Mouse (Mus musculus): Measurements from ENCODE around the gene Bckdha. TPM values are rescaled to one million over a fixed set of nuclear protein-coding genes. Genes with fewer than 3 reads are reported as not detected.

The Bckdha gene
- polyA plus RNA-seq, 1 experiment from 2014 or later: 39.6 TPM

DNA sequence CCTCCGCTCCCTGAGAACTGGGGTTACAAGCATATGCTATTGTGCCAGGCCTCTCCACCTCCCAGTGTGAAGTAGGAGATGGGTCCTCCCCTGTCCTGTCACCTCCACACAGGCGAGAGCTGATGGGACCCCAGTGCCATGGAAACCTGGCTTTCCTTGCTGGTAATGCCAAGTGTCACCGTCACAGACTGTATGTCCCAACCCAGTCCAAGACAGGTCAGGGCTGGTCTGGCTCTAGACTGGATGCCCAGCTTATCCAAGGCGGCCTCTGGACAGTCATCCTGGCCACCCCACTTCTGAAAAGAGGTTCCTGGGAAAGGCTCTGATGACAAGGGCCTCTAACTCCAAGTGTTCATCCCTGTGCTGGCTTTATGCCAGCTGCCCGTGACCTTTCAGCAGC, 21.7 kb downstream of the Bckdha start:
- Histone ChIP-seq H3K9me3 (replicated peaks) (no peaks in the 10 kb centered on the region), H3K4me3 (replicated peaks) (no peak overlapping the region), H3K4me2 (no peak overlapping the region), H3K27ac (replicated peaks) (no peak overlapping the region), H3K27me3 (replicated peaks) (no peaks in the 10 kb centered on the region), H3K4me1 (no peaks in the 10 kb centered on the region), H3K9ac (replicated peaks) (no peak overlapping the region), H3K36me3 (peaks cover 60% of the 10 kb centered on the region)
- ATAC-seq (ENCODE audit: low FRiP score): no peak
- 93% methylated on average over 5 of the region's 5 CpGs for WGBS

DNA sequence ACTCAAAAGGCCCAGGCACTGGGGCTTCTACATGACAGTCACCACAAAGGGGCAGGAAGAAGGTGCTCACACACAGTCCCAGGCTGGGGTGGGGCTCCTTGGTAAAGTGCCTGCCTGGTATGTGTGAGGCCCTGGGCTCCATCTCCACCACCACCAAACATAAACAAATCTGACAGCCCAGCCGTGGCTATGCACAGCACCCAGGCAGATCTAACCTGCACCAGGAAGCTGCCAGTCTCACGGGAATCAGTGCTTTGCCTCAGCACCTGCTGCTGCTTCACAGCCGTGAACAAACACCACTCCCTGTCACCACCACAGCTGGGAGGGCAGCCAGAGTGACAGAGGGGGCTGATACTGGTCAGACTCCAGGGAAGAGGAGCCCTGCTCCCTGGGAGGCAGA, 22.4 kb downstream of the Bckdha start:
- Histone ChIP-seq H3K4me1 (no peaks in the 10 kb centered on the region), H3K4me3 (replicated peaks) (no peak overlapping the region), H3K27ac (replicated peaks) (no peak overlapping the region), H3K9ac (replicated peaks) (no peak overlapping the region), H3K36me3 (peaks cover 68% of the 10 kb centered on the region), H3K27me3 (replicated peaks) (no peaks in the 10 kb centered on the region), H3K4me2 (no peak overlapping the region), H3K9me3 (replicated peaks) (no peaks in the 10 kb centered on the region)
- WGBS: 77% methylated on average over 3 of the region's 3 CpGs
- no peak for ATAC-seq (ENCODE audit: low FRiP score)

DNA sequence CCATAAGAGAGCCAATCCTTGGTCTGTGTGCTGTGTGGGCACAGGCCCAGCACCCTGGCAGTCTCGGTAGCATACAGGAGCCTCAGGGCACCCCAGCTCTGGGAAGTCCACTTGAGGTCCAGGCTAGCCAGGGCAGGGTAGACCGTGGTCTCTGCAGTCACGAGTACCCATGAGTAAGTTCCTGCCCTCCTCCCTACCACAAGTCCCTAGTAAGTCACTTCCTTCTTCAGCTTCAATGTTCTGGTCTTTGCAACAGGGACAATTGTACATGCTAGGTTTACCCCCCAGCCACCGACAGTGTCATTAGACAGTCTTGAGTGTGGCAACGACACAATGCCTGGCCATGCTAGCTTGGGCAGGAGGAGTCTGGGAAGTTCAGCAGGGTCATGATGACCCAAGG, 26.1 kb downstream of the Bckdha start:
- WGBS: 92% methylated on average over 5 of the region's 5 CpGs
- no peak for ATAC-seq (ENCODE audit: low FRiP score)
- peaks cover 3% of the 10 kb centered on the region for H3K4me1 ChIP-seq
- no peaks in the 10 kb centered on the region for H3K9me3 ChIP-seq (replicated peaks)
- no peak overlapping the region for H3K9ac ChIP-seq (replicated peaks)
- no peak overlapping the region for H3K27ac ChIP-seq (replicated peaks)
- peaks cover 20% of the 10 kb centered on the region for H3K27me3 ChIP-seq (replicated peaks)
- H3K4me3 ChIP-seq (replicated peaks): no peak overlapping the region
- H3K4me2 ChIP-seq: no peak overlapping the region
- peaks cover 58% of the 10 kb centered on the region for H3K36me3 ChIP-seq

DNA sequence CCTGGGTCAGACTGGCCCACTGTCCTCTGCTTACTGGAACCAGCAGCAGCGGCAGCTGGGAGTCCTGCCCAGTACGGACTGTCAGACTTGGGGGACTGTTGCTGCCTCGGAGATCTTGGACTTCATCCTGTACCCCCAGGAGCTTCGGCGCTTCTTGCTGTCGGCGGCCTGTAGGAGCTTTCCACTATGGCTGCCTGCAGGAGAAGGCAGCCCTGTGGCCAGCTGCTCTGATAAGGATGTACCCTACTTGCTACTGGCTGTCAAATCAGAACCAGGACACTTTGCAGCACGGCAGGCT, 30.5 kb downstream of the Bckdha start:
- Histone ChIP-seq H3K4me2 (no peak overlapping the region), H3K36me3 (peaks cover 55% of the 10 kb centered on the region), H3K27ac (replicated peaks) (no peak overlapping the region), H3K9me3 (replicated peaks) (no peaks in the 10 kb centered on the region), H3K27me3 (replicated peaks) (peaks cover 23% of the 10 kb centered on the region), H3K4me1 (peaks cover 17% of the 10 kb centered on the region), H3K4me3 (replicated peaks) (no peak overlapping the region), H3K9ac (replicated peaks) (no peak overlapping the region)
- no peak for ATAC-seq (ENCODE audit: low FRiP score)
- 71% methylated on average over 8 of the region's 8 CpGs for WGBS

DNA sequence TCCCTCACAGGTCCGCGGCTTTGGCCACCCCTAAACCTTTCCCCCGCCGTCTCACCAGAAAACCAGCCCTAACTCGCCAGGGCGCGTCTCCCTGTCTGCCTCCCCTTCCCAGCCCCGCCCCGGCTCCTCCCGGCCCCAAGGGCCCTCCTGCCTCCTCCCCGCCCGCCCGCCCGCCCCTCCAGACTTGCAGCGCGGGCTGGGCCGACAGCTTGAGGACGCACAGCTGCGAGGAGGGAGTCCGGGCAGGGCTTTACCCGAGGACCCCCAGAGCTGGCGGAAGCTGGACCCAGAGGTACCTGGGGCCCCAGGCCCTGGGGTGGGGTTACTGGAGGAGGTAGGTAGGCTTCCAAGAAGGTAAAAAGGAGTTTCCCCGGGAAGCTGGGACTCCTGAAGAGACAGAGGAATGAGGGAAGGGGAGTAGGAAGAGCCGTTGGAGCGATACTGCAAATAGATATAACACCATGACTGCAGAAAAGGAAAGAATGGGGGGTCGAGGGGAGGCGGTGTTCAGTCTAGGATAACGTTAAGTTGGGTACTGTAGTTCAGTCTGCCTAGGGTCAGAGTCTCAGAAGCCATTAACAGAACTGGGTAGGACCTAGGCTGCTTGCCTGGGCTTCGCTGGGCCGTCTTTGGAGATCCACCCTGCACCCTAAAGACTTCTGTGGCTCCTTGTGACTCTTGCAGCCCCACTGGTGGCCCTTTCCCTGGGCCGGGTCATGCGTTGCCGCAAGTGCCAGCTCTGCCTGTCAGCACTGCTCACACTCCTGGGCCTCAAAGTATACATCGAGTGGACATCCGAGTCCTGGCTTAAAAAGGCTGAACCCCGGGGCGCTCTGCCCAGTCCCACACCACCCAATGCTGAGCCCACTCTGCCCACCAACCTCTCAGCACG, 31.1 kb downstream of the Bckdha start:
- 20% methylated on average over 35 of the region's 38 CpGs for WGBS
- H3K4me1 ChIP-seq: peaks cover 17% of the 10 kb centered on the region
- peak overlapping the region; percentile 23 for H3K4me3 ChIP-seq (replicated peaks)
- no peak overlapping the region for H3K27ac ChIP-seq (replicated peaks)
- H3K9ac ChIP-seq (replicated peaks): peak overlapping the region; percentile 26; the same call in 1 of the 2 replicates
- no peaks in the 10 kb centered on the region for H3K9me3 ChIP-seq (replicated peaks)
- H3K4me2 ChIP-seq: peak overlapping the region; percentile 51
- H3K36me3 ChIP-seq: peaks cover 55% of the 10 kb centered on the region
- no peak for ATAC-seq (ENCODE audit: low FRiP score)
- peaks cover 23% of the 10 kb centered on the region for H3K27me3 ChIP-seq (replicated peaks)

DNA sequence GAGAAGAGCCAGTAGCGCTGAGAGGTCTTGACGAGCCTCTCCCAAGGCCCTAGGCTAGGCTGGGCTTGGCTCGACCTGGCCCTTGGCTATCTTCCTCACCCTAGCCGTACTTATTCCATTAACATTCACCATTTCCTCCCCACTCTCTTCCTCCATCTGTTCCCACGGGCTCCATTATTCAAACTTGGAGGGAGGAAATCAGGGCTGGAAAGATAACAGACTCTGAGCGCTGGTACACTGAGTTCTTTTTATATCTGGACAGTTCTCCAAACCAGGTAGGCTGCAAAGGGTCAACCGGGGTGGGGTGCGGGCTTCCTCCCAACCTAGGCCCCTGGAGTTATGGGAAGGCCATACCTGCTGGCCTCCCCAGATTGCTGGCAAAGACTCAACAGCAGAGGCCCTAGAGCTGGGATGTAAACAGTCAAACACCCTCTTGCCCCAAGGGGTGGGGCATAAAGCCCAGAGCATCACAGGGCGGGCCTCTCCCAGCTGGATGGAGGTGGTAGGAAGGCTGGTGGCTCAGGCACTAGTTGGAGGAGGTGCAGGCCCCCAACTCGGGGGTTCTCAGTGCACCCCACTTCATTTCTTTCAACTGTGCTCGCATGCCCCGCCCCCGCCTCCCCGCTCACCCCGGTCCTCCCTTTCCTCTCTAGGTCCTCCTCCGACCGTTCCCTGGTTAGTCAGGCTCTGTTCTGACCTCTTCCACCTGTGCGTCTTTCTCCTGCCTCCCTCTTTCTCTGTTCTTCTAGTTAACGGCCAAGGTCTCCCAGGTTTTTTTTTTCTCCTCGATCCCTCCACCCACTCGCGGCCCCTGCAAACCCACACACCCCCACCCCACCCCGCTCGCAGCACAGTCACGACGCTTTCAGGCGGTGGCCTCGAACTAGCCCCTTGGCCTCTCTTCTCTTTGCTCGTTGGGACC, 32.0 kb downstream of the Bckdha start, which contains the start of gene B3gnt8:
TSS of gene B3gnt8 (plus strand) at position 146 of the 922 bp plus-strand sequence.
- Histone ChIP-seq H3K27me3 (replicated peaks) (peaks cover 23% of the 10 kb centered on the region), H3K9ac (replicated peaks) (peak within 1 kb of the TSS; percentile 26; the same call in 1 of the 2 replicates), H3K4me2 (peak within 1 kb of the TSS; percentile 51), H3K27ac (replicated peaks) (no peak within 1 kb of the TSS), H3K9me3 (replicated peaks) (no peaks in the 10 kb centered on the region), H3K4me3 (replicated peaks) (peak within 1 kb of the TSS; percentile 23), H3K36me3 (peaks cover 55% of the 10 kb centered on the region), H3K4me1 (peaks cover 17% of the 10 kb centered on the region)
- WGBS: 22% methylated on average over 28 of the region's 29 CpGs
- ATAC-seq (ENCODE audit: low FRiP score): no peak

DNA sequence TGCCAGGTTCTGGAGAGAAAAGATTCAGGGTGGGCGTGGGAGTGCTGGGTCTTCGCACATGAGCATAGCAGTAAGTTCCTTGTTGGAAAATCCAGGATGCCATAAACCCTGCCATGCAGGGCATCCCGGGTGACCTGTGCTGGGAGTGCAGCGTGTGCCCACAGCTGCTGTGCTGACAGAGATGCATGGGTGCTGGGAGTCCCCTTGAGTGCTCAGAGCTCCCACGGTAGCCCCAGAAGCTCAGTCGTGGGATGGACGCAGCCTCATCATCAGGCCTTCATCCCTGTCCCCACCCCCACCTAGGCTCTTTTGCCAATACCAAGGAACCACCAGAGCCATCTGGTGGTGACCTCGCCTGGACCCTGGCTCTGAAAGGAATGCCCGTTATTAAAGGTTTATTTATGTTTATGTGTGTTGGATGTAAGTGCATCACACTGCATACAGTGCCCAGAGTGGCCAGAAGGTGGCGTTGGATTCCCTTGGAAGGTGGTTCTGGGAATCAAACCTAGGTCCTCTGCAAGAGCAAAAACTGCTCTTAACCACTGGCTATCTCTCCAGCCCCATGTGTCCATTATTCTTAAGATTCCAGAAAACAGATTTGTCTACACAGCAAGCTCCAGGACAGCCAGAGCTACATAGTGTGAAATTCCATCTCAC, 33.1 kb downstream of the Bckdha start:
- 79% methylated on average over 10 of the region's 10 CpGs for WGBS
- Histone ChIP-seq H3K4me2 (no peak overlapping the region), H3K27me3 (replicated peaks) (peaks cover 23% of the 10 kb centered on the region), H3K9ac (replicated peaks) (no peak overlapping the region), H3K36me3 (peaks cover 59% of the 10 kb centered on the region), H3K9me3 (replicated peaks) (no peaks in the 10 kb centered on the region), H3K27ac (replicated peaks) (no peak overlapping the region), H3K4me3 (replicated peaks) (no peak overlapping the region), H3K4me1 (peaks cover 17% of the 10 kb centered on the region)
- ATAC-seq (ENCODE audit: low FRiP score): no peak

DNA sequence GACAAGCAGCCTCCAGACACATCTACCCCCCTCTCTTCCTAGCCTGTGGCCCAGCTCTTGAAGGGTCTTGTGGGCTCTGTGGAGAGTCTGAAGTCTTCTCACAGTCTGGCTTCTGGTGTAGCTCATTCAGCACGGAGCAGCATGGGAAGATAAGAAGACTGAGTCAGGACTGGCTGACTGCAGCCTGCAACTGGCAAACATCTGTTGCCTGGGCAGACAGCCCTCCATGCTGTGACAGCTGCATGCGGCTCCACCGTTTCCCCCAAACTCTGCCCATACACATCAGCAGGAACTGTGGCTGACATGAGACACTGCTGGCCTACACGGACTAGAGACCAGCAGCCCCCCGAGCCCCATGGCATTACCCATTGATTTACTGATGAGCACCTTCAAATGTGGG, 33.9 kb downstream of the Bckdha start:
- H3K4me2 ChIP-seq: no peak overlapping the region
- ATAC-seq (ENCODE audit: low FRiP score): no peak
- H3K27me3 ChIP-seq (replicated peaks): peaks cover 23% of the 10 kb centered on the region
- no peak overlapping the region for H3K9ac ChIP-seq (replicated peaks)
- peaks cover 51% of the 10 kb centered on the region for H3K36me3 ChIP-seq
- H3K4me1 ChIP-seq: peaks cover 21% of the 10 kb centered on the region
- H3K27ac ChIP-seq (replicated peaks): no peak overlapping the region
- no peaks in the 10 kb centered on the region for H3K9me3 ChIP-seq (replicated peaks)
- 78% methylated on average over 5 of the region's 5 CpGs for WGBS
- no peak overlapping the region for H3K4me3 ChIP-seq (replicated peaks)

DNA sequence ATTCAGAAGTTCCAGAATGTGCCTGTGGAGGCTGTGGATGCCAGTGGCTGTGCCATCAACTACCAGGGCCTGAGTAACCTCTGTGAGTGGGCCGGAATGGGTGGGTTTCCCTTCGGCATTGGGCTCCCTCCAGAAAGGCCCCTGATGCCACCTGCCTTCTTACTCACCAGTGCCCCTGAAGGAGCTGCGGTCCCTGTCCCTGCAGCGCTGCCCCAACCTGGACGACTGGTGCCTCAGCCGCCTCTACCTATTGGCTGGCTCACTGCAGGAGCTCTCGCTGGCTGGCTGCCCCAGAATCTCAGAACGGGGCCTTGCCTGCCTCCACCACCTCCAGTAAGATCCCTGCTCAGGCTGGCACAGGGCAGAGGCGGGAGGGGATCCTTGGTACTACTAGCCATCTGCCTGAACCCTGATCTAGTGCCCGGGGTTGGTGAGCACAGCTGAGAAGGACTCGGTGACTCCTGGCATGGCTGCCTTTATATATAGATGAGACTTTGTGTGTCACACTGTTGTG, 34.9 kb downstream of the Bckdha start:
- Histone ChIP-seq H3K27me3 (replicated peaks) (peaks cover 15% of the 10 kb centered on the region), H3K9ac (replicated peaks) (no peak overlapping the region), H3K4me2 (no peak overlapping the region), H3K4me1 (peaks cover 26% of the 10 kb centered on the region), H3K9me3 (replicated peaks) (no peaks in the 10 kb centered on the region), H3K27ac (replicated peaks) (no peak overlapping the region), H3K36me3 (peaks cover 42% of the 10 kb centered on the region), H3K4me3 (replicated peaks) (no peak overlapping the region)
- WGBS: 87% methylated on average over 11 of the region's 11 CpGs
- ATAC-seq (ENCODE audit: low FRiP score): no peak

DNA sequence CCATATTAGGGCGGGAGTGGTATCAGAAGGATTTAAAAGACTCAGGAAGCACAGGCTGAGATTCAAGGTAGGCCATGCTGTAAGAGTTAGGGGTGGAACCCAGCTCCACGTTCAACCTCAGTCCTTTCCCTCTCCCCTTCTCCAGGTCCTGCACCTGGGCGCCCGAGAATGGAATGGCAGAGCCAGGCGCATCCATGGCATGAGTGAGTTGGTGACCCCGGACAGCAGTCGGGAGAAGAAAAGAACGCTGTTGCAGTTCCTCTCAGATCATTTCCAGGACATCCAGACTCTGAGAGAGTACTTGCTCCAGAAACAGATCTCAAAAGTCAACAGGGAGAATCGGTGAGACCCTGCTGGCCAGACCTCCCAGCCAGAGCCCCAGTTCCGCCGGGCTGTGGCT, 38.0 kb downstream of the Bckdha start:
- Histone ChIP-seq H3K4me2 (no peak overlapping the region), H3K36me3 (peaks cover 41% of the 10 kb centered on the region), H3K9ac (replicated peaks) (no peak overlapping the region), H3K4me1 (peaks cover 12% of the 10 kb centered on the region), H3K27me3 (replicated peaks) (no peaks in the 10 kb centered on the region), H3K4me3 (replicated peaks) (no peak overlapping the region), H3K27ac (replicated peaks) (no peak overlapping the region), H3K9me3 (replicated peaks) (no peaks in the 10 kb centered on the region)
- ATAC-seq (ENCODE audit: low FRiP score): no peak
- WGBS: 91% methylated on average over 11 of the region's 11 CpGs

DNA sequence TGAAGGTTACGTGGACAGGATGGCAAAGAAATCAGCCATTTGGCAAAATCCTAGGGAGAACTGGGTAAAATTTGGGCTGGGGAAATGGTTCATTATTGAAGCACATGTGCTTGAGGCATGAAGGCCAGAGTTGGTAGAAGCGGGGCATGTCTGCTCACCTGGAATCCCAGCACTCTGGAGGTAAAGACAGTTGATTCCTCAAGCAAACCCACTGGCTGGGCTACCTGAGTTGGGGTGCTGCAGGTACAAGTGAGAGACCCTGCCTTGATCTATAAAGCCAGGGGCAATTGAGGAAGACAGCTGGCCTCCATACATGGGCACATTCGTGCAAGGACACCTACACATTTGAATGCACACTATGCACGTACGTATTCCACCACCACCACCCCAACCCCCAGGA, 38.7 kb downstream of the Bckdha start:
- Histone ChIP-seq H3K4me1 (peaks cover 12% of the 10 kb centered on the region), H3K27me3 (replicated peaks) (no peaks in the 10 kb centered on the region), H3K4me2 (peak overlapping the region; percentile 72), H3K36me3 (peaks cover 41% of the 10 kb centered on the region), H3K27ac (replicated peaks) (no peak overlapping the region), H3K9ac (replicated peaks) (no peak overlapping the region), H3K9me3 (replicated peaks) (no peaks in the 10 kb centered on the region), H3K4me3 (replicated peaks) (peak overlapping the region; percentile 81)
- WGBS: 91% methylated on average over 5 of the region's 5 CpGs
- no peak for ATAC-seq (ENCODE audit: low FRiP score)
